Mouse (Mus musculus) 3134 (cell line): ENCODE results near the gene Krt75.

Experiments used
- DNase-seq: peaks from one replicate; pipeline ENCODE4 v3.0.0-alpha.2; 2011; ENCODE audit warnings: low spot score; ENCODE audit not compliant: insufficient read length; ENCODE audit errors: extremely low read depth

The Krt75 gene

DNA sequence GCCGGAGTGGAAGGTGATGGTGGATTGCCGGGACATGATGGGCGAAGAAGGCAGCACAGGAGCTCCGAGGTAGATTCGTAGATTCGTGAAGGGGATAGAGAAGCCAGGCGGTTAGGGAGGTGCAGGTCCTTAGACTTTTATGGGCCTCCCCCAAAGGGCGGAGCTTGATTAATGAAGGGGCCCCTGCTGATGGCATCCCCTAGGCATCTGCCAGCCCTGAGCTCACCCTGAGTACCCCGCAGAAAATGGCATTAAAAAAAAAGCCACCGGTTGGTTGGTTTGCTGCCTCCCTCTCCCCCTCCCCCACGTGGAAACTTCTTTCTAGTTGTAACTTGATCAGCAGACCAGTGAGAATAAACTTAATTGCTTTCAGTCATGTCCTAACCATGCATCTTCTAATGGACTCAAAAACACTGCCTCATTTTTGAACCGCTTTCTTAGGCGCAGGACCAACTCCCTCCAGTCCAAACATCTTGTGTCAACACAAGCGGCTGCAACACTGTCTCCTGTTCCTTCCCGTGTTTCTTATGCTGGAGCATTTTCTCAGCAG lies at the start of gene Krt75:
Krt75 (minus strand) TSS at position 109 of the 550 bp plus-strand sequence.
- DNase-seq, result no peak

GRCm38 (mm10) chr15:101599123-101599522 lies 25.4 kb upstream of the Krt75 start:
- no peak for DNase-seq

- no peak for DNase-seq
Measured at GRCm38 (mm10) chr15:101588216-101588615, 14.5 kb upstream of the Krt75 start.

DNA sequence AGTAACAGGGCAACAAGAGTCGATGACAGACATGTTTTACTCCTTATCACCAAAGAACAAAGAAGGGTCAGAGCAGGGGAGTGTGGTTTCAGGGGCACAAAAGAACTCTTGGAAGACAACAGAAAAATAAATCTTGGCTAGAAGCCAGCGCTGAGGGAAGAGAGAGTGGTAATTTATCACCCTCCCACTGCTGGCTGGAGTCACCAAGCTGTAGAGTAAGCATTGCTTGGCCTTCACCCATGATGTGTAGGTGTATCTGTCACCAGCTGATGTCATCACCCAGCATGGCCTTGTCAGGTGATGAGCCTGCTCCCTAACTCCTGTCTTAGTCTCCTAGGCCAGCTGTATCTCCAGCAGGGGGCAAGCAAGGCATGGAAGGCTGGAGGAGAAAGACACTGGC lies 10.8 kb upstream of the Krt75 start:
- no peak for DNase-seq

- DNase-seq, result no peak
Measured at GRCm38 (mm10) chr15:101583211-101583965, 9.7 kb upstream of the Krt75 start.

DNA sequence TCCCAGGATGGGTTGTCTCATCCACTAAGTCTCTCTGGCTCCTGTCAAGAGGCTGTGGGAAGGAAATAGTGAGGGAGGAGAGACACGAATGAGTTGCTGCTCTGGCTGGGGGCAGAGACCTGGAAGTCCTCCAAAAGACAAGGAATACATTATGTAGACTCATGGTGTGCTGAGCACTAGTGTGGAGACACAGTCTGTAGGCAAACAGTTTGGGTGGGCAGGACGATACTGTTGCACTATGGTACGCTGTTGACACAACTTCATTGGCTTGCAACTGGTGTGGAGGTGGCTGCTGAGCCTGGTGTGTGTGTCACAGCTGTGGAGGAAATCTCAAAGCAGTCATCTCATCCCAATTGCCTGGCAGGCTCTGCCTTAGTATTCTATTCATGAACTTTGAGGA lies 8.0 kb upstream of the Krt75 start:
- no peak for DNase-seq

DNA sequence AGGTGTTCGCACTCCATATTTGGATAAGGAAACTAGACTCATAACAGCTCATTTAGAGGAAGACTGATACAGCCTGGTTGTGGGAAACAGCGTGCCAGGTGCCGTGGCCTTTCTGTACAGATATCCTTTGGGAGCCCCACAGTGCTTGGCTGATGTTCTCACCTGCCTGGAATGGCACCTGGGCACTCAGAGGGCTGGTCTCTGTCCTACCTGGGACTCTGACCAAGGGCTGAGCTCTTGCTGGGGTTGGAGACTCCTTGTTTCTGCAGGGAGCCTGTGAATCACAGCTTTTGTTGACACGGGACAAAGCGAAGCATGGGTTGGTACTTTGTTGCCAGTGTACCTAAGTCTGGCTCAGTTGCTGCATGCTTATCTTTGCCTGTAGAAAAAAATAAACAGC lies 1.8 kb upstream of the Krt75 start:
- DNase-seq, result no peak

- no peak for DNase-seq
Measured at GRCm38 (mm10) chr15:101567780-101568179, 5.9 kb downstream of the Krt75 start.

- DNase-seq, result no peak
Measured at GRCm38 (mm10) chr15:101562850-101563249, 10.9 kb downstream of the Krt75 start, which contains the start of gene Krt90. Gene Krt90 (minus strand): TSS chr15:101562950.

- no peak for DNase-seq
Measured at GRCm38 (mm10) chr15:101558034-101558646, 15.6 kb downstream of the Krt75 start.

DNA sequence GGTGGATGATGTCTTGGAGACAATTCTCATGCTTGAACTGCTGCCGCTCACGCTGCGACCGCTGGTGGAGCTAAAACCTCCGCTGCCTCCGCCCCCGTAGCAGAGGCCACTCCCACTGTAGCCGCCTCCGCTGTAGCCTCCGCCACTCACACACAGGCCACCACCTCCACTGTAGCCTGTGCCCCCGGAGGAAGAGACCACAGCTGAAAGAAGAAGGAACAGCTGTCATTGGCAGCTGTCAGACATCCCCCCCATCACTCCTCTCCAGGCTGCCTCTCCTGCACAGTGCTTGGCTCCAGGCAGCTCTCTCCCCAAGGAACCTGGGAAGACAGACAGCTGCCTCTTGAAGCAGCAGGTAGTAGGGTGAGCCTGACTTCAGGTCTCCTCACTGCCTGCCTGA lies 20.5 kb downstream of the Krt75 start:
- no peak for DNase-seq

- DNase-seq, result no peak
Measured at GRCm38 (mm10) chr15:101552188-101552587, 21.5 kb downstream of the Krt75 start.

DNA sequence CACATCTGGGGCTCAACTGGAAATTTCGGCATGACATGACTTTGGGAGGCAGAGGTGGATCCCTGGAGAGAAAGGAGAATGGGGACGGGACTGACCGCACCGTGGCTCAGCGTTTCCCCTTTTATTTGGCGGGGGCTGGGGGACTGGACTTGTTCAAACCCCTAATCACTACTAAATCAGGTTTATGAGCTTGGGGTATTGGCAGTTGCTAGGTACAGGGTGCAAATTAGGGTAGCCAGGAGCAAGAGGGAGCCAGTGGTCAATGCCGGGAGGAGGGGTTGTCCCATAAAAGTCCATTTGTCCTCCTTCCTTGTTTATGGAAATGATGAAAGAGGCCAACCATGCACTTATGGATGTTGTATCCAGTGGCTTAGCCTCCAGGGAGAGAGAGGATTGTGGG lies 23.1 kb downstream of the Krt75 start, which contains the start of gene Krt82:
Krt82 (minus strand) TSS at position 101 of the 400 bp plus-strand sequence.
- DNase-seq, result no peak

- DNase-seq, result no peak
Measured at GRCm38 (mm10) chr15:101544478-101544877, 29.2 kb downstream of the Krt75 start.

DNA sequence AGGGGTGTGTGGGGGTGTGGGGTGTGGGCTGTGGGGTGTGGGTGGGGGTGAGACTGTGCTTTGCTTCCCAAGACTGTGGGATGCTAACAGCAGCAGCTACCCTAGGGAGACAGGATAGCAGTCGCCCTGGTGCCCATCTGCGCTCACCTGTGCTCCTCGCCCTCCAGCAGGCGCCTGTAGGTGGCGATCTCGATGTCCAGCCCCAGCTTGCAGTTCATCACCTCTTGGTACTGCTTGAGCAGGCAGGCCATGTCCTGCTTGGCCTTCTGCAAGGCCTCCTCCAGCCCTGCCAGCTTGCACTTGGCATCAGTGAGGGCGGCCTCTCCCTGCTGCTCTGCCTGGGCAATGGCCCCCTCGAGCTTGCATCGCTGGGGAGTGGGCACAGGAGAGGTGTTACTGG lies 31.2 kb downstream of the Krt75 start:
- no peak for DNase-seq

- no peak for DNase-seq
Measured at GRCm38 (mm10) chr15:101538580-101538900, 35.2 kb downstream of the Krt75 start.

DNA sequence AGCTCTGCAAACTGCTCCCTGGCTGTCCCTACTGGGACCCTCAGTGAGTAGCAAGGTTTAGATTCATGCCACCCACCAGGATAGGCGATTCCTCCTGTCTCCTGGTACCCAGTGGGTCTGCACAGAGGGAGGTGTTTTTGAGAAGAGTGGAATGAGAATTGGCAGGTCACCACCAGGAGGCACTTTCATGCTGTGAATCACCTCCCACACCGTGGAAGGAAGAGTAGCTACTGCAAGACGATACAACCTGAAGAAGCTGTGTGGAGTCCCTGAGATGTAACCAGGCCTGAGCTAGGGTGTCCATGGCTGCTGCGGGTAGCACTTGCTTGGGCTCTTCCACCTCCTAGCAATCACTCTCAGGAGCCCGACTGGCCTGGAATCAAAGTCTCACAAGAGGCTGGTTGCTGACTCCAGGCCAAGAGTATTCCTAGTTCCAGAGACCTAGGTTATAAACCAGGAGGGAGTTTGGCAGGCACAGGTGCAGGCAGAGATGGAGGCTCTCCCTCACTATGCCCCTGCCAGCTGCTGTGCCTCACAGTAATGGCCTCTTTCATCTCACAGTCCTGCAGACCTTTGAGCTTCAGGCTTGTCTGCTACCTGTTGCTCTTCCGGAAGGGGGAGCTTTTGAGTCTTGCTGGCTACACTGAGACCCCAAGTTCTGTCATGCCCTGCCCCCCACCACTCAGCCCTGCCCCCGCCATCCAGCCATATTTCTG lies 35.7 kb downstream of the Krt75 start:
- DNase-seq, result no peak

DNA sequence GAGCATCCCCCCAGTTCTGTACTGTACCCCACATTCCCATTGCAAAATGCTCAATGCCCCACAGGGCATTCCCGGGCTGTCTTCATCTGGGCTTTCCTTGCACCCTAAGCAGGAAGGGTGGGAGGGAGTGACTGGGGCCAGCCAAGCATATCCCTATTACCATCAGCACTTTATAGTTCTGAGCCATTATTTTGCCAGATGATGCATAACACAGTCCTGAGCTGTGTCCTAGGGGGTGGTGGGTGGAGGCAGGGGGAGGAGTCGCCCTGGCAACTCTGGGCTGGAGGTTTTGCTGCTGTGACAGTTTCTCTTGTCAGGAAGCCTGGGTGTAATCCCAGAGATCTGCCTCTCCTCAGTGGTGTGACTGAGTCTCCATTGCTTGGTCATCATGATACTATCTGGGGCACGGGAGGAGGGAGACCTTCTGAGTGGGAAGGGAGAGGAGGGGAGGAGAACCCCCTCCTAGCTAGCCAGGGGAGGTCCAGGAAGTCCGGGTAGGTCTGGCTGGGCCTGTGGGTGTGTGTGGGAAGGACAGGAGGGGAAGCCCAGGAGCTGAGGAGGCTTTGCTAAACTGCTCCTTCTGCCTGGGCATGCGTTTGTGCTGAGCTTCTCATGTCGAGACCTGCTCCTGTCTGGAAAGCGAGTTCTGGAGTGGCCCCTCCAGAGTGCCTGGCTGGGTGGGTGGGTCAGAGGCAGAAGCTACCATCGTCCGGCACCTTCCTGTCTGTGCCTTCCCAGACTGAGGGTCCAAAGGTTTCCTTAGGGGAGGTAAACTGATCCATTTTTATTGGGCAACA lies 37.5 kb downstream of the Krt75 start:
- no peak for DNase-seq

DNA sequence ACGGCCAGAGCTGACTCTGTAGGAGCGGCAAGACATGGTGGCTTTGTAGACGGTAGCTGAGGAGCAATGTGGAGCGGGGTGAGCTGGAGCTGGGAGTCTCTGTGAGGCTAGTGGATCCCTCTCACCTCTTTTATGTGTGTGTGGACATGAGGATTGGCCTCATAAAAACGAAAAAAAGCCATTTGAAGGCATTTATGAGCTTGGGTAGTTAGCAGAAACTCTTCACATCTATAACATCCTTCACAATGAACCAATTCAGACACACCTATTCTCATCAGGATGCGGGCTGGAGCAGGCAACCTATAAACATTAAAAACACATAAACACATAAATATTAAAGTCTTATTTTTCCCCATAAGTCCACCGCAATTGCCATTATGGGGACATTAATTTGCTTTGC lies 41.0 kb downstream of the Krt75 start, which contains the start of gene Krt84:
Krt84 (minus strand) TSS at position 101 of the 400 bp plus-strand sequence.
- no peak for DNase-seq

DNA sequence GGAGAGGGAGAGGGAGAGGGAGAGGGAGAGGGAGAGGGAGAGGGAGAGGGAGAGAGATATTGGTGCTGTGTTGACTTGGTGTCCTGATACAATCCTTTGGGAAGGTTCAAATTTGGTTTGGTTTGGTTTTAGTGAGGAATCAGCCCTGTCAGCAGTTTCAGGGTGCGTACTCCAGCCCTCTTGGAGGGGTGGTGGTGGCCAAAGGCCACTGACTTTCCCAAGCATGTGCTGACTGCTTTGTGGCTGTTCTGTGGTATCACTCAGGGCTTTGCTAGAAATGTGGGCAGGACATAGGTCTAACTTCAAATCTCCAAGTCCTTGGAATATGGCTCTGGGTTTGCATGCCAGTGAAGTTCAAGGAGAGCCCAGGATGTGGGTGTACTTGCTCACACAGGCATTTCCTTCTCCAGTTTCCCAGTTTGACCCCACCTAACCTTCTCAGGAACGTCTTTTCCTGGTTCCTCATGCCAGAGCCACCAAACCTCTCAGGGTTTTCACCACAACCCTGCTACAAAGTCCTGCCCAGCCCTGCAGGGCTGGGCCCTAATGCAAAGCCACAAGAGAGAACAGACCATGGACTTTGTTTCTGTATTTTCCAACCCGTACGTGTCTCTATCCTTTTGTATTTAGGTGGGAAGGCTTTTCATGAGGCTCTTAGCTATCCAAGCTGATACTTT lies 51.0 kb downstream of the Krt75 start:
- no peak for DNase-seq
